Mouse (Mus musculus): Measurements from ENCODE around the gene Tecpr1. TPM values are rescaled to one million over a fixed set of nuclear protein-coding genes. Genes with fewer than 3 reads are reported as not detected.

Gene Tecpr1
- polyA plus RNA-seq, 1 experiment from 2014 or later: 15.4 TPM

- H3K27me3 ChIP-seq (ENCODE audit: control insufficient read depth, insufficient read depth, low read length): no peaks in the 10 kb centered on the region
- no peak overlapping the region for H3K4me3 ChIP-seq (ENCODE audit: low read depth, low read length)
- WGBS: 74% methylated on average over 1 of the region's 1 CpGs
- no peak overlapping the region for H3K9ac ChIP-seq (ENCODE audit: low read length)
- no peak overlapping the region for H3K27ac ChIP-seq (replicated peaks)
- ATAC-seq (ENCODE audit: low FRiP score, low TSS enrichment): no peak
- no peaks in the 10 kb centered on the region for H3K36me3 ChIP-seq (ENCODE audit: control insufficient read depth, insufficient read depth, low read length)
- no peak overlapping the region for H3K4me2 ChIP-seq (replicated peaks; ENCODE audit: low read depth)
- H3K9me3 ChIP-seq (ENCODE audit: control insufficient read depth, low read length): no peaks in the 10 kb centered on the region
- no peak for TF ChIP-seq CTCF (IDR thresholded peaks at IDR 0.05; ENCODE audit: low read depth)
- no peak for TF ChIP-seq EP300 (optimal IDR thresholded peaks at IDR 0.05)
- no peaks in the 10 kb centered on the region for H3K4me1 ChIP-seq (replicated peaks; ENCODE audit: control insufficient read depth, insufficient read depth)
- DNase-seq (ENCODE audit: low spot score): no peak
Observed at GRCm38 (mm10) chr5:144238969-144239368, 15.6 kb upstream of the Tecpr1 start.

GRCm38 (mm10) chr5:144234714-144235113, 11.3 kb upstream of the Tecpr1 start:
- no peak overlapping the region for H3K4me3 ChIP-seq (ENCODE audit: low read depth, low read length)
- no peaks in the 10 kb centered on the region for H3K4me1 ChIP-seq (replicated peaks; ENCODE audit: control insufficient read depth, insufficient read depth)
- ATAC-seq (ENCODE audit: low FRiP score, low TSS enrichment) (no peak), DNase-seq (ENCODE audit: low spot score) (no peak)
- no peaks in the 10 kb centered on the region for H3K27me3 ChIP-seq (ENCODE audit: control insufficient read depth, insufficient read depth, low read length)
- 74% methylated on average over 7 of the region's 7 CpGs for WGBS
- H3K4me2 ChIP-seq (replicated peaks; ENCODE audit: low read depth): no peak overlapping the region
- H3K9ac ChIP-seq (ENCODE audit: low read length): no peak overlapping the region
- no peak for TF ChIP-seq EP300 (optimal IDR thresholded peaks at IDR 0.05)
- no peak for TF ChIP-seq CTCF (IDR thresholded peaks at IDR 0.05; ENCODE audit: low read depth)
- H3K36me3 ChIP-seq (ENCODE audit: control insufficient read depth, insufficient read depth, low read length): no peaks in the 10 kb centered on the region
- no peak overlapping the region for H3K27ac ChIP-seq (replicated peaks)
- H3K9me3 ChIP-seq (ENCODE audit: control insufficient read depth, low read length): no peaks in the 10 kb centered on the region

- TF ChIP-seq CTCF (IDR thresholded peaks at IDR 0.05; ENCODE audit: low read depth): no peak
- no peak for TF ChIP-seq EP300 (optimal IDR thresholded peaks at IDR 0.05)
- Histone ChIP-seq H3K4me2 (replicated peaks; ENCODE audit: low read depth) (no peak overlapping the region), H3K9me3 (ENCODE audit: control insufficient read depth, low read length) (no peaks in the 10 kb centered on the region), H3K4me1 (replicated peaks; ENCODE audit: control insufficient read depth, insufficient read depth) (no peaks in the 10 kb centered on the region), H3K27ac (replicated peaks) (no peak overlapping the region), H3K4me3 (ENCODE audit: low read depth, low read length) (no peak overlapping the region), H3K27me3 (ENCODE audit: control insufficient read depth, insufficient read depth, low read length) (no peaks in the 10 kb centered on the region), H3K9ac (ENCODE audit: low read length) (no peak overlapping the region), H3K36me3 (ENCODE audit: control insufficient read depth, insufficient read depth, low read length) (no peaks in the 10 kb centered on the region)
- ATAC-seq (ENCODE audit: low FRiP score, low TSS enrichment) (no peak), DNase-seq (ENCODE audit: low spot score) (no peak)
- 61% methylated on average over 6 of the region's 6 CpGs for WGBS
Observed at GRCm38 (mm10) chr5:144234222-144234621, 10.8 kb upstream of the Tecpr1 start.

GRCm38 (mm10) chr5:144232531-144232930, 9.1 kb upstream of the Tecpr1 start:
- no peaks in the 10 kb centered on the region for H3K27me3 ChIP-seq (ENCODE audit: control insufficient read depth, insufficient read depth, low read length)
- no peak overlapping the region for H3K27ac ChIP-seq (replicated peaks)
- no peak for ATAC-seq (ENCODE audit: low FRiP score, low TSS enrichment)
- H3K4me1 ChIP-seq (replicated peaks; ENCODE audit: control insufficient read depth, insufficient read depth): no peaks in the 10 kb centered on the region
- WGBS: 85% methylated on average over 5 of the region's 5 CpGs
- no peaks in the 10 kb centered on the region for H3K9me3 ChIP-seq (ENCODE audit: control insufficient read depth, low read length)
- H3K9ac ChIP-seq (ENCODE audit: low read length): no peak overlapping the region
- DNase-seq (ENCODE audit: low spot score): no peak
- no peak overlapping the region for H3K4me2 ChIP-seq (replicated peaks; ENCODE audit: low read depth)
- H3K36me3 ChIP-seq (ENCODE audit: control insufficient read depth, insufficient read depth, low read length): no peaks in the 10 kb centered on the region
- TF ChIP-seq EP300 (optimal IDR thresholded peaks at IDR 0.05) (no peak), CTCF (IDR thresholded peaks at IDR 0.05; ENCODE audit: low read depth) (no peak)
- no peak overlapping the region for H3K4me3 ChIP-seq (ENCODE audit: low read depth, low read length)

- Histone ChIP-seq H3K9ac (ENCODE audit: low read length) (no peak overlapping the region), H3K27ac (replicated peaks) (no peak overlapping the region), H3K36me3 (ENCODE audit: control insufficient read depth, insufficient read depth, low read length) (no peaks in the 10 kb centered on the region), H3K27me3 (ENCODE audit: control insufficient read depth, insufficient read depth, low read length) (no peaks in the 10 kb centered on the region), H3K9me3 (ENCODE audit: control insufficient read depth, low read length) (no peaks in the 10 kb centered on the region), H3K4me2 (replicated peaks; ENCODE audit: low read depth) (no peak overlapping the region), H3K4me1 (replicated peaks; ENCODE audit: control insufficient read depth, insufficient read depth) (no peaks in the 10 kb centered on the region), H3K4me3 (ENCODE audit: low read depth, low read length) (no peak overlapping the region)
- WGBS: 47% methylated on average over 1 of the region's 1 CpGs
- TF ChIP-seq CTCF (IDR thresholded peaks at IDR 0.05; ENCODE audit: low read depth) (peak; percentile 73), EP300 (optimal IDR thresholded peaks at IDR 0.05) (no peak)
- DNase-seq (ENCODE audit: low spot score): no peak
- peak; percentile 50; the same call in 1 of the 2 replicates for ATAC-seq (ENCODE audit: low FRiP score, low TSS enrichment)
Observed at GRCm38 (mm10) chr5:144231410-144231809, 8.0 kb upstream of the Tecpr1 start.

- Histone ChIP-seq H3K9ac (ENCODE audit: low read length) (no peak overlapping the region), H3K36me3 (ENCODE audit: control insufficient read depth, insufficient read depth, low read length) (no peaks in the 10 kb centered on the region), H3K27me3 (ENCODE audit: control insufficient read depth, insufficient read depth, low read length) (no peaks in the 10 kb centered on the region), H3K4me3 (ENCODE audit: low read depth, low read length) (no peak overlapping the region), H3K4me2 (replicated peaks; ENCODE audit: low read depth) (no peak overlapping the region), H3K4me1 (replicated peaks; ENCODE audit: control insufficient read depth, insufficient read depth) (no peaks in the 10 kb centered on the region), H3K9me3 (ENCODE audit: control insufficient read depth, low read length) (no peaks in the 10 kb centered on the region), H3K27ac (replicated peaks) (no peak overlapping the region)
- TF ChIP-seq CTCF (IDR thresholded peaks at IDR 0.05; ENCODE audit: low read depth): no peak
- no peak for TF ChIP-seq EP300 (optimal IDR thresholded peaks at IDR 0.05)
- WGBS: 90% methylated on average over 7 of the region's 7 CpGs
- ATAC-seq (ENCODE audit: low FRiP score, low TSS enrichment): no peak
- no peak for DNase-seq (ENCODE audit: low spot score)
Observed at GRCm38 (mm10) chr5:144230216-144230615, 6.8 kb upstream of the Tecpr1 start.
